Mouse (Mus musculus) embryonic stem cell, embryonic (primary cell): Measurements from ENCODE around the gene Ccdc167.

ENCODE experiments used
- CTCF ChIA-PET, 4 experiments: fragments of 300-600 bp in 2 of 4; fragments of 350-600 bp in 2 of 4; sonication (Branson Sonifier 250); formaldehyde crosslinking; loops; one replicate each; lab custom pipeline; 2022; ENCODE audit warnings: inconsistent platforms in 2 of 4; lab: Charles Lee
- POLR2A ChIA-PET, 4 experiments: fragments of 300-600 bp in 2 of 4; fragments of 350-600 bp in 2 of 4; sonication (Branson Sonifier 250); formaldehyde crosslinking; loops; one replicate each; lab custom pipeline; 2022; ENCODE audit warnings: antibody characterized with exemption in 4 of 4, inconsistent platforms in 1 of 4; lab: Charles Lee

The Ccdc167 gene

GRCm38 (mm10) chr17:29705881-29706280 lies 11.0 kb downstream of the Ccdc167 start:
- ChIA-PET POLR2A (interaction anchor here in 2 of 4 experiments (0.6 to 7.0 kb wide), 4 partner anchors 9 to 587 kb away, joined by 3 to 51 read pairs (median 5); partner anchors contain the start of gene Cmtr1 (in 1 of the 2)), CTCF (interaction anchor here in 2 of 4 experiments (0.9 to 1.0 kb wide), 2 partner anchors 19 to 177 kb away, joined by 4 read pairs; no protein-coding TSS in a partner anchor)

- POLR2A ChIA-PET: interaction anchor here in 3 of 4 experiments (0.8 to 7.0 kb wide), 8 partner anchors 8 to 115 kb away, joined by 3 to 51 read pairs (median 4); partner anchors contain the start of gene Cmtr1 (in 1 of the 3)
- CTCF ChIA-PET: interaction anchor here (0.7 to 1.6 kb wide), 17 partner anchors 16 to 1314 kb away, joined by 3 to 7 read pairs (median 3); no protein-coding TSS in a partner anchor
Measured at GRCm38 (mm10) chr17:29704781-29705180, 12.1 kb downstream of the Ccdc167 start.

GRCm38 (mm10) chr17:29702938-29703710 lies 13.7 kb downstream of the Ccdc167 start:
- POLR2A ChIA-PET: interaction anchor here in 3 of 4 experiments (0.8 to 2.6 kb wide), 12 partner anchors 8 to 266 kb away, joined by 3 to 8 read pairs (median 4); partner anchors contain the start of genes Gm28043 (in 1 of the 3) and Rnf8 (in 1 of the 3)
- CTCF ChIA-PET: interaction anchor here in 1 of 4 experiments (0.6 kb wide), 1 partner anchor 547 kb away, joined by 4 read pairs; no protein-coding TSS in a partner anchor

- POLR2A ChIA-PET: interaction anchor here in 2 of 4 experiments (0.6 to 1.5 kb wide), 4 partner anchors 8 to 634 kb away, joined by 3 to 7 read pairs (median 4); partner anchors contain the start of gene Ccdc167 (in 1 of the 2)
- CTCF ChIA-PET: interaction anchor here in 3 of 4 experiments (0.5 to 1.6 kb wide), 7 partner anchors 9 to 182 kb away, joined by 3 to 7 read pairs (median 3); no protein-coding TSS in a partner anchor
Measured at GRCm38 (mm10) chr17:29700573-29700972, 16.3 kb downstream of the Ccdc167 start.

- POLR2A ChIA-PET: interaction anchor here in 3 of 4 experiments (0.5 to 6.9 kb wide), 3 partner anchors 9 to 42 kb away, joined by 3 to 51 read pairs (median 6); no protein-coding TSS in a partner anchor
Measured at GRCm38 (mm10) chr17:29698421-29698820, 18.4 kb downstream of the Ccdc167 start.

GRCm38 (mm10) chr17:29696940-29697339 lies 19.9 kb downstream of the Ccdc167 start:
- ChIA-PET CTCF (no interaction called here), POLR2A (interaction anchor here in 1 of 4 experiments (1.4 to 6.9 kb wide), 2 partner anchors 10 to 82 kb away, joined by 3 to 51 read pairs; no protein-coding TSS in a partner anchor)

More at GRCm38 (mm10) chr17:29698421-29698820, 18.4 kb downstream of the Ccdc167 start:
- CTCF ChIA-PET: interaction anchor here in 1 of 4 experiments (1.6 kb wide), 1 partner anchor 62 kb away, joined by 5 read pairs; no protein-coding TSS in a partner anchor

GRCm38 (mm10) chr17:29694516-29694915 lies 22.3 kb downstream of the Ccdc167 start:
- POLR2A ChIA-PET: interaction anchor here (0.5 to 6.9 kb wide), 11 partner anchors 9 to 65 kb away, joined by 3 to 51 read pairs (median 4); partner anchors contain the start of gene Cmtr1 (in 1 of the 4)

GRCm38 (mm10) chr17:29693571-29693970 lies 23.3 kb downstream of the Ccdc167 start:
- POLR2A ChIA-PET: interaction anchor here in 3 of 4 experiments (0.9 to 6.9 kb wide), 5 partner anchors 9 to 21 kb away, joined by 3 to 51 read pairs (median 7); no protein-coding TSS in a partner anchor
- CTCF ChIA-PET: interaction anchor here in 3 of 4 experiments (0.9 to 1.1 kb wide), 3 partner anchors 44 to 189 kb away, joined by 3 read pairs; no protein-coding TSS in a partner anchor

More at GRCm38 (mm10) chr17:29694516-29694915, 22.3 kb downstream of the Ccdc167 start:
- CTCF ChIA-PET: interaction anchor here in 2 of 4 experiments (0.6 to 1.2 kb wide), 4 partner anchors 14 to 166 kb away, joined by 3 to 13 read pairs (median 4); partner anchors contain the start of gene Ccdc167 (in 1 of the 2)

- ChIA-PET CTCF (interaction anchor here in 2 of 4 experiments (0.9 to 1.1 kb wide), 2 partner anchors 45 to 190 kb away, joined by 3 read pairs; no protein-coding TSS in a partner anchor), POLR2A (interaction anchor here in 2 of 4 experiments (0.9 to 1.3 kb wide), 3 partner anchors 10 to 22 kb away, joined by 3 to 7 read pairs (median 4); no protein-coding TSS in a partner anchor)
Measured at GRCm38 (mm10) chr17:29692827-29693226, 24.0 kb downstream of the Ccdc167 start.

GRCm38 (mm10) chr17:29690257-29690656 lies 26.6 kb downstream of the Ccdc167 start:
- CTCF ChIA-PET: no interaction called here
- POLR2A ChIA-PET: interaction anchor here in 2 of 4 experiments (0.5 kb wide), 2 partner anchors 47 to 91 kb away, joined by 4 to 6 read pairs; no protein-coding TSS in a partner anchor

GRCm38 (mm10) chr17:29688610-29689009 lies 28.2 kb downstream of the Ccdc167 start:
- CTCF ChIA-PET: interaction anchor here in 2 of 4 experiments (0.6 to 0.9 kb wide), 3 partner anchors 12 to 84 kb away, joined by 3 to 7 read pairs (median 3); no protein-coding TSS in a partner anchor
- POLR2A ChIA-PET: interaction anchor here in 3 of 4 experiments (0.6 to 1.4 kb wide), 8 partner anchors 11 to 188 kb away, joined by 3 to 14 read pairs (median 3); no protein-coding TSS in a partner anchor

GRCm38 (mm10) chr17:29687373-29687772 lies 29.5 kb downstream of the Ccdc167 start:
- ChIA-PET CTCF (interaction anchor here in 3 of 4 experiments (0.6 kb wide), 3 partner anchors 51 to 321 kb away, joined by 3 to 9 read pairs (median 8); no protein-coding TSS in a partner anchor), POLR2A (interaction anchor here in 2 of 4 experiments (0.6 to 1.4 kb wide), 4 partner anchors 22 to 252 kb away, joined by 3 to 4 read pairs (median 4); partner anchors contain the start of gene Gm28043 (in 1 of the 2))

- ChIA-PET POLR2A (interaction anchor here in 1 of 4 experiments (0.6 to 1.7 kb wide), 3 partner anchors 8 to 251 kb away, joined by 3 to 7 read pairs (median 3); partner anchors contain the start of gene Gm28043), CTCF (no interaction called here)
Measured at GRCm38 (mm10) chr17:29686771-29687170, 30.1 kb downstream of the Ccdc167 start.

GRCm38 (mm10) chr17:29684275-29684674 lies 32.6 kb downstream of the Ccdc167 start:
- POLR2A ChIA-PET: no interaction called here
- CTCF ChIA-PET: no interaction called here

GRCm38 (mm10) chr17:29683127-29683526 lies 33.7 kb downstream of the Ccdc167 start:
- CTCF ChIA-PET: interaction anchor here in 1 of 4 experiments (0.8 kb wide), 1 partner anchor 312 kb away, joined by 3 read pairs; no protein-coding TSS in a partner anchor
- POLR2A ChIA-PET: interaction anchor here in 2 of 4 experiments (0.8 to 1.5 kb wide), 2 partner anchors 11 to 16 kb away, joined by 3 to 7 read pairs; no protein-coding TSS in a partner anchor

GRCm38 (mm10) chr17:29682261-29682660 lies 34.6 kb downstream of the Ccdc167 start:
- ChIA-PET CTCF (no interaction called here), POLR2A (interaction anchor here in 3 of 4 experiments (0.7 to 1.5 kb wide), 4 partner anchors 12 to 65 kb away, joined by 3 to 7 read pairs (median 4); no protein-coding TSS in a partner anchor)

GRCm38 (mm10) chr17:29681669-29682068 lies 35.2 kb downstream of the Ccdc167 start:
- ChIA-PET POLR2A (interaction anchor here in 2 of 4 experiments (0.6 to 1.5 kb wide), 4 partner anchors 13 to 65 kb away, joined by 3 to 4 read pairs (median 3); no protein-coding TSS in a partner anchor), CTCF (no interaction called here)
